Mouse (Mus musculus): ENCODE data around the gene Add3. TPM values are rescaled to one million over a fixed set of nuclear protein-coding genes. Genes with fewer than 3 reads are reported as not detected.

The Add3 gene
- polyA plus RNA-seq, 1 experiment from 2014 or later: 49.7 TPM

DNA sequence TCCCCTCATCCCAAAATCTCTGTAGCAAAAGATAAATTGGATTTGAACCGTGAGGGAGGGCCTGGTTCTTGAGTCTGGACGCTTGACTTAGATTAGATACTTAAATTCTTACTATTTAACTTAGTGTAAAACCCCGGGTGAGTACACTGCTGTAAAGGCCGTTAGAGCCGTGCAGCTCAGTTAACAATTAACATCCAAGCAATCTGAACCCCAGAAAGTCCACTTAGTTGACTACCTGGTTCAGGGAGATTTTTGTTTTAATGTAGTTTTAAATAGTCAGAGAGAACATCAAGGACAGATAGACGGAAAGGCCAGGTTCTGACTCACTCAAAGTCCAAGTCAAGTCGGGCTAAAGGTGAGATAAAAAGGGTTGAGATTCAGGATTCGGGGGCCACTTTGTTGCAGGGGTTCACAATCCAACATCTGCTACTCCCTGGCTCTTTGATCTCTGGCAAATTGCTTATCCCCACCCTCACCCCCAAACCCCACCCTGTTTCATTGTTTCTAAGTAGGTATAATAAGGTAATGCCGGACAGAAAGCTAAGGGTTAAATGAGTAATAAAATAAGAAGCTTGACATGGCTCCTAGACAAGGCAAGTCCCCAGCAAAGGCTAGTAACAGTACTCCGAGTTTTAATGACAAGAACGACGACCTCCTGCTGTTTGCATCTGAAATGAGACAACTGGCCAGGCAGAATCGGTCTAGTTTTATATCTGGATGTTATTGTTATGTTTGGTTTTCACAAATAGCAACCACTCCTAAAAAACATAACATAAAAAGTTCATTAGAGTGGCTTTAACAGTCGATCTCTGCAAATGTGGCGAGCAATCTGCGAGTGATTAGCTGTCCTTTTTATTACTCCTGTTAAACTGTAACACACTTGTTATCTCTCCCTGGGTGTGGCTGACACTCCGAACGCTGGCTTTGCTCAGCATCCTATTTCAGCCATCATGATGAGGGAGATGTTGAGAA is 12.6 kb upstream of the Add3 start:
- Histone ChIP-seq H3K4me3 (ENCODE audit: low read depth, low read length) (no peak overlapping the region), H3K4me2 (no peak overlapping the region), H3K36me3 (ENCODE audit: control insufficient read depth, insufficient read depth, low read length) (no peaks in the 10 kb centered on the region), H3K9ac (ENCODE audit: low read length) (no peak overlapping the region), H3K9me3 (ENCODE audit: control insufficient read depth, low read length) (no peaks in the 10 kb centered on the region), H3K4me1 (ENCODE audit: control insufficient read depth, insufficient read depth, low read length) (no peaks in the 10 kb centered on the region), H3K27me3 (ENCODE audit: control insufficient read depth, insufficient read depth, low read length) (no peaks in the 10 kb centered on the region), H3K27ac (ENCODE audit: low read depth, low read length) (no peak overlapping the region)
- ATAC-seq (ENCODE audit: low FRiP score) (no peak), DNase-seq (ENCODE audit: low spot score, missing footprints) (no peak)
- WGBS: 73% methylated on average over 18 of the region's 18 CpGs

DNA sequence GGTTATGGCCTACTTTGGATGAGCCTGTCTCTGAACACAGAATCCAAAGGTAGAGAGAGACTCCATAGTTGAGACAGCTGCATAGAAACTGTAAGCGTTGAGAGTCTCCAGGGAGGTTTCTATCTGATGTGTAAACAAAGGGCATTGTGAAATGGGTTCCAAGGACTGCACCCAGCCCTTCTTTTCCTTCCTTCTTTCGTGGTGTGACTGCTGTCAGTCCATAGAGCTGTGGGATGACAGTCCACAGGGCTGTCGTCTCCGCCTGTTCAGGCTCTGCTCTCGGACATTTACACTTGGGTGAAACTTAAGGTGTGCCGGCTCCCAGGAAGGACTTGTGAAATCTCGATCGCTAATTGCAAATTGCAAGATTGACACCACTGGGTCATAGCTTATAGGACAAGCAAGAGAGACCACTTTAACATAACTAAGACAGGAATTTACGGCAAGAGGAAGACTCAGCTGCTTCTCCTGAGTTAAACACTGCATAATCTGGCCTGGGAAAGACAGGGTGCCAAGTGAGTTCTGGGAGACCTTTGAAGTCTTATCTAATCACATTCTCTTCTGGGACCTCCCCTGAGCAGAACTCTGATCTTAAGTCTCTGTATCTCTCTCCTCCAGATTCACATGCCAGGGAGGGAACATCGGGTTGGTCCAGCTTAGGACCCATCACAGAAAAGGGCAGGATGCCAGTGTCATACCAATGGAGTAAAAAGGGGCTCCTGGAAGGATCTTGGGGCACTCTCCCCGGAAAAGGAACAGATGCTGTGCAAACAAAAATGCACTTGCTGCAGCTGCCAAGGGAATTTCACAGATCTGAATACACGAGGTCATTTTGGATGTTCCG is 11.5 kb upstream of the Add3 start:
- no peaks in the 10 kb centered on the region for H3K9me3 ChIP-seq (ENCODE audit: control insufficient read depth, low read length)
- H3K4me2 ChIP-seq: no peak overlapping the region

DNA sequence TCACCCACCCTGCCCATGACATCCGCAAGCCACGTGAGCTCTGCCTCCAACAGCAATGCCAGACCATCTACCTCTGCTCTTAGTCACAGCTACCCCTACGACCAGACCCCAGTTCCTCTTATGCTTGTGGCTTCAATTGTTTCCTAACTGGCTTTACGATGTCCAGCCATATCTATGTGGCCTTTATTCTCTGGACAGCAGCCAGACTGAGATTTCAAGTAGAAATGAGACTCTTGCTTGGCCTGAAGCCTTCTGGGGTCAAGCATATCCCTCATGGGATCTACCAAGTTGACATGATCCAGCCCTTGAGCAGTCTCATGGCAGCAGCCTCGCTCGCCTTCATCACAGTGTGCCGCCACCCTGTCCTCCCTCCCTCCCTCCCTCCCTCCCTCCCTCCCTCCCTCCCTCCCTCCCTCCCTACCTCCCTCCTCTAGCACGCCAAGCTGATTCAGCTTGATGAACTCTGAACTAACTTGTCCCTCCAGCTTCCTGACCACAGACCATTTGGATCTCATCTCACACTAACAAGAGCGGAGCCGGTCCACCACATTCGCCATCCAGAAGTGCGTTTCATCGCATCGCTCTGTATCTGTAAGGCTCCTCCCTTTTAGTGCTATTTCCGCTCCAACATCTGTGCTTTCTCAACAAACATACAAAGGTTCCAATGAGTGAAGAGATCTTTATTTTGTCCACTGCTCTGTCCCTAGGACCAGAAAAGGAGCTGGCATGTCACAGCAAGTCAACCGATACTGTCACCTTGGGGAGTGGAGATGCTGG is 9.7 kb upstream of the Add3 start:
- Histone ChIP-seq H3K9ac (ENCODE audit: low read length) (no peak overlapping the region), H3K4me1 (ENCODE audit: control insufficient read depth, insufficient read depth, low read length) (peaks cover 6% of the 10 kb centered on the region; the same call in 1 of the 2 replicates), H3K9me3 (ENCODE audit: control insufficient read depth, low read length) (no peaks in the 10 kb centered on the region), H3K27me3 (ENCODE audit: control insufficient read depth, insufficient read depth, low read length) (no peaks in the 10 kb centered on the region), H3K4me2 (no peak overlapping the region), H3K27ac (ENCODE audit: low read depth, low read length) (no peak overlapping the region), H3K4me3 (ENCODE audit: low read depth, low read length) (no peak overlapping the region), H3K36me3 (ENCODE audit: control insufficient read depth, insufficient read depth, low read length) (no peaks in the 10 kb centered on the region)
- DNase-seq (ENCODE audit: low spot score, missing footprints): no peak
- 92% methylated on average over 15 of the region's 16 CpGs for WGBS
- no peak for ATAC-seq (ENCODE audit: low FRiP score)

More for the DNA sequence above, 11.5 kb upstream of the Add3 start:
- no peak overlapping the region for H3K27ac ChIP-seq (ENCODE audit: low read depth, low read length)
- peaks cover 6% of the 10 kb centered on the region; the same call in 1 of the 2 replicates for H3K4me1 ChIP-seq (ENCODE audit: control insufficient read depth, insufficient read depth, low read length)
- WGBS: 60% methylated on average over 13 of the region's 13 CpGs
- H3K36me3 ChIP-seq (ENCODE audit: control insufficient read depth, insufficient read depth, low read length): no peaks in the 10 kb centered on the region
- no peaks in the 10 kb centered on the region for H3K27me3 ChIP-seq (ENCODE audit: control insufficient read depth, insufficient read depth, low read length)
- no peak overlapping the region for H3K4me3 ChIP-seq (ENCODE audit: low read depth, low read length)
- DNase-seq (ENCODE audit: low spot score, missing footprints) (no peak), ATAC-seq (ENCODE audit: low FRiP score) (no peak)
- H3K9ac ChIP-seq (ENCODE audit: low read length): no peak overlapping the region

DNA sequence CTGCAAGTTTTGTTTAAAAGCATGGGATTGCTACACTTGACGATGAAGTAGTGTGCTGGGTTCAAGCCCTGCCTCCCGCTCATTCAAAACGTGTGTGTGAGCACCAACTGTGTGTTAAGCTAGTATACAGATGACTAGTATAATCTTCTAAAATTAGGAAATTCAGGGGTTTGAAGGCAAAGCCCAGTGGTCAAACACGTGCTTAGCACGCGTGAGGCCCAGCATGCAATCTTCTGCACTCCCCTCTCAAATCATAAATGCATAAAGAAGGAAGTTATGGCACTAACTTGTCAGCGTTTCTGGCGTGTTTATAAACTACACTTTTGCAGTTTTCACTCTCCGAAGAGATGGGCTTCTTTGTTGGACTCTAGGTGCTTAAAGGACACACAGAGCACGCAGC is 7.8 kb upstream of the Add3 start:
- H3K36me3 ChIP-seq (ENCODE audit: control insufficient read depth, insufficient read depth, low read length): no peaks in the 10 kb centered on the region
- ATAC-seq (ENCODE audit: low FRiP score) (no peak), DNase-seq (ENCODE audit: low spot score, missing footprints) (no peak)
- H3K27ac ChIP-seq (ENCODE audit: low read depth, low read length): no peak overlapping the region
- WGBS: 86% methylated on average over 10 of the region's 10 CpGs
- H3K4me1 ChIP-seq (ENCODE audit: control insufficient read depth, insufficient read depth, low read length): peaks cover 6% of the 10 kb centered on the region; the same call in 1 of the 2 replicates
- H3K27me3 ChIP-seq (ENCODE audit: control insufficient read depth, insufficient read depth, low read length): no peaks in the 10 kb centered on the region
- no peak overlapping the region for H3K4me2 ChIP-seq
- no peak overlapping the region for H3K9ac ChIP-seq (ENCODE audit: low read length)
- no peak overlapping the region for H3K4me3 ChIP-seq (ENCODE audit: low read depth, low read length)
- no peaks in the 10 kb centered on the region for H3K9me3 ChIP-seq (ENCODE audit: control insufficient read depth, low read length)

DNA sequence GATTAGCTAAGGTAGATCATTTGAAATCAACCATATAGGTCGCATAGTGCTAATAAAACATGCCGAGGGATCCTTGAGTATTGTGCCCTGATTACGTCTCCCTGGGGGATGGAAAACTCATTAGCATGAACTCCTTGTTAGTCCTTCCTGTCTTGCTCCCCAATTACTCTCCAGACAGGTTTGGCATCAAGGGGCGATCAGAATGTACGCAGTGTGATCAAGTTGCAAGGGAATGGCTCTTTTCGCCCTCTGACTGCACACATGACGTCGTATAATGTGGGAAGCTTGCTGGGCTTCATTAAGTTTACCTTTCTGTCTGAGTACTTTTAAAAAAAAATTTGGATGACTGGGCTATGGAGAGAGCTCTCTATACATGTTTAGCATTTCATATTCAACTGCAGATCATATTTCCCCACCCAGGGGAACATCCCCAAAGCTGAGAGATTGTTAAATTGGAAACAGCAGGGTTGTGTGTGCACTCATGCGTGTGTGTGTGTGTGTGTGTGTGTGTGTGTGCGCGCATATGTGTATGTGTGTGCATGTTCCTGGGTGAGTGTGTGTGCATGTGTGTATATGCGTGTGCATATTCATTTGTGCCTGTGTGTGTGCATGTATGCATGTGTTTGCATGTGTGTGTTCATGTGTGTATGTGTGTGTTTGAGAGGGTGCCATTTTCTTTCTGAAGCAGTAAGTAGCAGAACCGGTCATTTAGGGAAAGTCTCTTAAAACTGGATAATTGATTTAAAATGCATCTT is 3.7 kb upstream of the Add3 start:
- no peak overlapping the region for H3K4me2 ChIP-seq
- peaks cover 13% of the 10 kb centered on the region for H3K4me1 ChIP-seq (ENCODE audit: control insufficient read depth, insufficient read depth, low read length)
- H3K36me3 ChIP-seq (ENCODE audit: control insufficient read depth, insufficient read depth, low read length): no peaks in the 10 kb centered on the region
- 75% methylated on average over 13 of the region's 13 CpGs for WGBS
- no peak for ATAC-seq (ENCODE audit: low FRiP score)
- no peak for DNase-seq (ENCODE audit: low spot score, missing footprints)
- peaks cover 10% of the 10 kb centered on the region for H3K27me3 ChIP-seq (ENCODE audit: control insufficient read depth, insufficient read depth, low read length)
- H3K9ac ChIP-seq (ENCODE audit: low read length): no peak overlapping the region
- no peak overlapping the region for H3K4me3 ChIP-seq (ENCODE audit: low read depth, low read length)
- no peak overlapping the region for H3K27ac ChIP-seq (ENCODE audit: low read depth, low read length)
- H3K9me3 ChIP-seq (ENCODE audit: control insufficient read depth, low read length): no peaks in the 10 kb centered on the region

DNA sequence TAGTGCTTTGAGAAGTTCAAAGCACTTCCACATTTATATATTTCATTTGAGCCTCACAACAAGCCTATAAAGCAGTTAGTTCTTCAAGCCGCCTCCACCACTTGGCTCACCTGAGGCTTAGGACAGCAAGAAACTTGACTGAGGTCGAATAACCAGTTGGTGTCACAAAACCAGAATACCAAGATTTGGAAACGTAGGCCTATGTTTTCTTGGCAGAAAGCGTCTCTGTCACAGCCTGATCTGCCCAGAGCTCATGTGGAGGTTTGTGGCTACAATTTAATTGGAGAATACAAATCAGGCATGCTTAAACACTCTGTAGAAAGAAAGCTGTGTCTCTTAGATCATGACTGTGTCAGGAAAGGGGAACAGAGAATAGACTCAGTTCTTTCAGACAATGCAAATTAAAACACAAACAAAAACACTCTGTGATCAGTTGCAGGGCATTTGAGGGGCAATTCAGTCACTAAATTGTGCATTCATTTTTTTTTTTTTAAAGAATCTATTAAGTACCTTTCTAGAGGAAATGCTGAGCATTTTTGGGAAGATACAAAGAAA is 3.0 kb upstream of the Add3 start:
- Histone ChIP-seq H3K4me3 (ENCODE audit: low read depth, low read length) (no peak overlapping the region), H3K36me3 (ENCODE audit: control insufficient read depth, insufficient read depth, low read length) (no peaks in the 10 kb centered on the region), H3K4me1 (ENCODE audit: control insufficient read depth, insufficient read depth, low read length) (peaks cover 18% of the 10 kb centered on the region), H3K4me2 (no peak overlapping the region), H3K27ac (ENCODE audit: low read depth, low read length) (no peak overlapping the region), H3K27me3 (ENCODE audit: control insufficient read depth, insufficient read depth, low read length) (peaks cover 13% of the 10 kb centered on the region), H3K9ac (ENCODE audit: low read length) (no peak overlapping the region), H3K9me3 (ENCODE audit: control insufficient read depth, low read length) (no peaks in the 10 kb centered on the region)
- WGBS: 62% methylated on average over 4 of the region's 4 CpGs
- ATAC-seq (ENCODE audit: low FRiP score) (no peak), DNase-seq (ENCODE audit: low spot score, missing footprints) (no peak)

DNA sequence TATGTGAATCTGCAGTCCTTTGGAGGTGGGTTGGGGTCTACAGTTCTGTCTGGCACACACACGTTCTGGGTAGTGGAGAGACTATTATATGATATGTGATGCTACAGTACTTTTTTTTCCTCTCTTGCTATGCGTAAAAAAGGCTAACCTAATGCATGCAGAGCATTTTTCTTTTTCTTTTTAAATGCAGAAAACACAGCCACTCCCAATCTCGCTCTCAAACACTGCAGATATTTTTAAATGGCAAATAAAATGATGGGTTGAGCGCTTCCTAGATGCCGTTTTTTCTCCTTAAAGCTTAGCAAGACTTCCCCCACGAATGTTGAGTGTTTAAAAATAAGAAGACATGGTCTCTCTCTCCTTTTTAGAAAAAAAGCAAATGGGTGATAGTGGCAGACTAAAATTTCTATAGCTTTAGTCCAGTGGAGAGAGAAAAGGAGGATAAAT is 584 bp downstream of the Add3 start:
- H3K27me3 ChIP-seq (ENCODE audit: control insufficient read depth, insufficient read depth, low read length): peaks cover 13% of the 10 kb centered on the region
- ATAC-seq (ENCODE audit: low FRiP score): no peak
- H3K4me1 ChIP-seq (ENCODE audit: control insufficient read depth, insufficient read depth, low read length): peaks cover 12% of the 10 kb centered on the region
- peak overlapping the region; percentile 86 for H3K4me2 ChIP-seq
- H3K36me3 ChIP-seq (ENCODE audit: control insufficient read depth, insufficient read depth, low read length): no peaks in the 10 kb centered on the region
- 6% methylated on average over 6 of the region's 6 CpGs for WGBS
- H3K27ac ChIP-seq (ENCODE audit: low read depth, low read length): no peak overlapping the region
- H3K9ac ChIP-seq (ENCODE audit: low read length): peak overlapping the region; percentile 46; the same call in 1 of the 2 replicates
- peak; percentile 91 for DNase-seq (ENCODE audit: low spot score, missing footprints)
- H3K4me3 ChIP-seq (ENCODE audit: low read depth, low read length): peak overlapping the region; percentile 31
- H3K9me3 ChIP-seq (ENCODE audit: control insufficient read depth, low read length): no peaks in the 10 kb centered on the region

Data from midbrain, embryonic 11.5 days (tissue).